ENCODE assay signal across 28 mouse cellular contexts in the genomic region with DNA sequence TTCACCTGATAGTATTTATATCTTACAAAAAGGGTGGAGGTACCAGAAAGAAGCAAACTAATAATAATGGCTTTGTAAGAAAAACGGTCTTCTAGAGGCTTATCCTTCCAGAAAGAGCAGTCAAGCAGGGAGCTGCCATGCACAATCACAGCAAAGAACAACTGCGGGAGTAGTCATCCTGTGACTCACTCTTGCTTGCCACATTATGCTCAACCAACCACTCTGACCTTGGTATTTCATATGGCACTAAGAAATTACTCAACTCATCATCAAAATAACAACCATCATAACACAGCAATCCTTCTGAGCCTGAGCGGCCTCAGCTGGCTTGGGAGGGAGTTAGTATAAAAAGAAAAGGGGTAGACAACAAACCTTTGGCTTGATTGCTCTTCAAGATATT.
DNase-seq lines count a peak whose midpoint lies in the region; ATAC-seq lines count a peak whose summit lies in the region.
"Had no signal": no experiment of that assay in that cellular context is flagged by ENCODE, and none has a peak within 500 bp of the region (broad histone marks: within the 10 kb centered on the region; RNA-seq: fewer than 3 reads in every experiment).

No protein-coding gene starts in this region.

- no peaks in the 10 kb centered on the region for H3K36me3 ChIP-seq in hindbrain, embryonic 14.5 days (replicated peaks; ENCODE audit: control insufficient read depth, insufficient read depth)
- H3K36me3 ChIP-seq: embryonic facial prominence, embryonic 10.5 days; embryonic facial prominence, embryonic 15.5 days; heart, embryonic 12.5 days; hindbrain, embryonic 13.5 days; kidney, embryonic 15.5 days; liver, embryonic 12.5 days; midbrain, embryonic 13.5 days had no signal

- intact Hi-C loops in left cerebral cortex, postnatal 36 days (cut with DNase I), result no loop called here

- WGBS in hindbrain, embryonic 14.5 days, result 90% methylated on average over 3 of the region's 3 CpGs

- H3K4me1 ChIP-seq in hindbrain, embryonic 14.5 days (replicated peaks; ENCODE audit: control insufficient read depth, insufficient read depth, low read length), result no peaks in the 10 kb centered on the region
- H3K4me1 ChIP-seq: kidney, embryonic 15.5 days; liver, embryonic 12.5 days had no signal

- H3K4me3 ChIP-seq in hindbrain, embryonic 14.5 days (replicated peaks; ENCODE audit: low read length), result no peak overlapping the region
- H3K4me3 ChIP-seq: embryonic facial prominence, embryonic 10.5 days; embryonic facial prominence, embryonic 15.5 days; gastrocnemius, adult 2 months; heart, adult 2 months; heart, embryonic 12.5 days; hindbrain, embryonic 13.5 days; kidney, embryonic 15.5 days; left cerebral cortex, adult 2 months; liver, embryonic 12.5 days; midbrain, embryonic 13.5 days had no signal

- DNase-seq in 3T3-L1 (ENCODE audit: low read depth, low spot score) (peak; percentile 79), 416B (ENCODE audit: low read depth) (peak; percentile 70), adipocyte (ENCODE audit: low spot score) (peak; percentile 16)
- peak; percentile 20 for DNase-seq in adrenal gland, postnatal 25 days
- DNase-seq in hindbrain, embryonic 14.5 days (ENCODE audit: low spot score), result no peak
- no peak for DNase-seq in left cerebral cortex, postnatal 36 days (ENCODE audit: low spot score in 2 of 2)
- DNase-seq in kidney, adult 11 months, result no peak
- DNase-seq: cerebellum, adult 2 months; cerebellum, postnatal 14 days; gastrocnemius, adult 2 months; gastrocnemius, postnatal 36 days; heart, adult 2 months; heart, postnatal 4 days; kidney, adult 18-20 months; kidney, postnatal 25 days; liver, postnatal 0 days; lung, postnatal 4 days had no signal

- no peak overlapping the region for H3K9ac ChIP-seq in hindbrain, embryonic 14.5 days
- H3K9ac ChIP-seq: embryonic facial prominence, embryonic 15.5 days; heart, embryonic 12.5 days; hindbrain, embryonic 13.5 days; kidney, embryonic 15.5 days; liver, embryonic 12.5 days; liver, postnatal 0 days; midbrain, embryonic 13.5 days had no signal

- no peak for ATAC-seq in hindbrain, embryonic 14.5 days (ENCODE audit: low FRiP score)
- no peak for ATAC-seq in megakaryocyte progenitor cell, adult 5-6 weeks (replicated peaks; ENCODE audit: poor library complexity)
- ATAC-seq: forebrain, embryonic 14.5 days; liver, embryonic 12.5 days; liver, postnatal 0 days; lung, postnatal 0 days; midbrain, embryonic 13.5 days had no signal

- H3K27ac ChIP-seq in hindbrain, embryonic 14.5 days, result no peak overlapping the region
- H3K27ac ChIP-seq: embryonic facial prominence, embryonic 10.5 days; embryonic facial prominence, embryonic 15.5 days; gastrocnemius, adult 2 months; heart, adult 2 months; hindbrain, embryonic 13.5 days; kidney, embryonic 15.5 days; left cerebral cortex, adult 2 months; liver, embryonic 12.5 days; midbrain, embryonic 13.5 days had no signal

- H3K9me3 ChIP-seq in hindbrain, embryonic 14.5 days (ENCODE audit: control insufficient read depth, low read length), result no peaks in the 10 kb centered on the region
- H3K9me3 ChIP-seq: embryonic facial prominence, embryonic 10.5 days; embryonic facial prominence, embryonic 15.5 days; heart, embryonic 12.5 days; hindbrain, embryonic 13.5 days; kidney, embryonic 15.5 days; liver, embryonic 12.5 days; midbrain, embryonic 13.5 days had no signal

- no peak overlapping the region for H3K4me2 ChIP-seq in hindbrain, embryonic 14.5 days (replicated peaks)
- H3K4me2 ChIP-seq: embryonic facial prominence, embryonic 15.5 days; heart, embryonic 12.5 days; hindbrain, embryonic 13.5 days; kidney, embryonic 15.5 days; liver, embryonic 12.5 days; midbrain, embryonic 13.5 days had no signal

- no peaks in the 10 kb centered on the region for H3K27me3 ChIP-seq in hindbrain, embryonic 14.5 days (ENCODE audit: control insufficient read depth, insufficient read depth, low read length)
- H3K27me3 ChIP-seq: embryonic facial prominence, embryonic 15.5 days; heart, embryonic 12.5 days; hindbrain, embryonic 13.5 days; kidney, embryonic 15.5 days; liver, embryonic 12.5 days; midbrain, embryonic 13.5 days had no signal

Comparison
In these comparisons a context has a peak if more than half of its experiments do, and no peak if none do; other contexts are left out.
1. DNase-seq: peak in 3T3-L1 (single experiment), 416B (single experiment), adipocyte (single experiment) and adrenal gland, postnatal 25 days (single experiment); none in hindbrain, embryonic 14.5 days (single experiment), left cerebral cortex, postnatal 36 days (0 of 2) and kidney, adult 11 months (single experiment).